11 mouse cellular contexts compared by ENCODE assay signal in the genomic region with DNA sequence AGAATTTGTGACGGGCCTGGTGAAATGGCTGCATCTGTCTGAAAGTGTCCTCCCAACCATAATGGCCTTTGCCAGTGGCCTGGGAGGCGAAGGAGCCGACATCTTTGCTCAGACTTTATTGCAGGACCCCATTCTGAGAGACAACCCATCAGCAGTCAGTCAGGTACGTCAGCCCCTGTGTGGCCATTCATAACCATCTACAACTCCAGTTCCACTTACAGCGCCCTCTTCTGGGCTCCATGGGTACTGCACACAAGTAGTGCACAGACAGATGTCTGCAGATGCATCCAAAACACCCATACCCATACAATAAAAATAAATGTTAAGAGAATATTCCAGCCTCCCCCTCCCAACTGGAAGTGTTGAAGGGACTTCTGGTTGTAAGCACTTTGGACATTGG. TPM values are rescaled to one million over a fixed set of nuclear protein-coding genes. Genes with fewer than 3 reads are reported as not detected.
DNase-seq lines count a peak whose midpoint lies in the region; ATAC-seq and TF ChIP-seq lines count a peak whose summit lies in the region.
"Had no signal": no experiment of that assay in that cellular context is flagged by ENCODE, and none has a peak within 500 bp of the region (broad histone marks: within the 10 kb centered on the region; RNA-seq: fewer than 3 reads in every experiment).

No protein-coding gene starts in this region.

- no peak overlapping the region for H3K4me2 ChIP-seq in liver, embryonic 11.5 days
- H3K4me2 ChIP-seq: hindbrain, embryonic 15.5 days had no signal

- no peak overlapping the region for H3K4me3 ChIP-seq in liver, adult 2 months (ENCODE audit: insufficient read depth, low read depth, low read length)
- no peak overlapping the region for H3K4me3 ChIP-seq in liver, embryonic 11.5 days (ENCODE audit: low read depth, low read length)
- H3K4me3 ChIP-seq in bone marrow macrophage, adult 2 months (ENCODE audit: insufficient read depth, low read length), result no peak overlapping the region
- no peak overlapping the region for H3K4me3 ChIP-seq in hindbrain, embryonic 10.5 days
- H3K4me3 ChIP-seq: hindbrain, embryonic 15.5 days; megakaryocyte, embryonic 14.5 days had no signal

- H3K4me1 ChIP-seq in liver, adult 2 months (ENCODE audit: control insufficient read depth, insufficient read depth, low read length), result peaks cover 6% of the 10 kb centered on the region
- no peaks in the 10 kb centered on the region for H3K4me1 ChIP-seq in liver, embryonic 11.5 days (replicated peaks; ENCODE audit: control insufficient read depth, insufficient read depth, low read length)
- H3K4me1 ChIP-seq in bone marrow macrophage, adult 2 months (ENCODE audit: control insufficient read depth, insufficient read depth, low read length), result no peaks in the 10 kb centered on the region
- H3K4me1 ChIP-seq in hindbrain, embryonic 10.5 days (replicated peaks), result peaks cover 8% of the 10 kb centered on the region; the same call in 1 of the 2 replicates
- H3K4me1 ChIP-seq: hindbrain, embryonic 15.5 days had no signal

- no peaks in the 10 kb centered on the region for H3K9me3 ChIP-seq in liver, embryonic 11.5 days (ENCODE audit: control insufficient read depth, low read length)
- H3K9me3 ChIP-seq in hindbrain, embryonic 10.5 days, result no peaks in the 10 kb centered on the region
- H3K9me3 ChIP-seq: hindbrain, embryonic 15.5 days had no signal

- peak; percentile 46 for DNase-seq in adrenal gland, postnatal 14 days
- DNase-seq in adrenal gland, adult 8-10 months, result no peak
- no peak for DNase-seq in liver, adult 2 months (ENCODE audit: extremely low read depth, low read depth, low spot score)
- no peak for DNase-seq in liver, embryonic 11.5 days (ENCODE audit: low spot score)
- peak; percentile 52 for DNase-seq in testis, postnatal 14 days (ENCODE audit: low spot score)
- DNase-seq in hindbrain, embryonic 10.5 days (ENCODE audit: low spot score), result no peak

- no peak overlapping the region for H3K9ac ChIP-seq in liver, adult 2 months (ENCODE audit: low read depth, low read length)
- no peak overlapping the region for H3K9ac ChIP-seq in liver, embryonic 11.5 days (ENCODE audit: low read depth, low read length)
- H3K9ac ChIP-seq: hindbrain, embryonic 15.5 days had no signal

- H3K27me3 ChIP-seq in liver, adult 2 months (ENCODE audit: control insufficient read depth, insufficient read depth, low read length), result no peaks in the 10 kb centered on the region
- H3K27me3 ChIP-seq in liver, embryonic 11.5 days (replicated peaks; ENCODE audit: control insufficient read depth, insufficient read depth, low read length), result no peaks in the 10 kb centered on the region
- no peaks in the 10 kb centered on the region for H3K27me3 ChIP-seq in hindbrain, embryonic 10.5 days (ENCODE audit: insufficient read depth, poor library complexity, severe bottlenecking)
- H3K27me3 ChIP-seq: hindbrain, embryonic 15.5 days had no signal

- H3K27ac ChIP-seq in liver, adult 2 months (replicated peaks; ENCODE audit: insufficient read depth, low read depth, low read length), result no peak overlapping the region
- no peak overlapping the region for H3K27ac ChIP-seq in liver, embryonic 11.5 days (ENCODE audit: low read depth, low read length)
- H3K27ac ChIP-seq in bone marrow macrophage, adult 2 months (ENCODE audit: insufficient read depth, low read depth, low read length), result no peak overlapping the region
- no peak overlapping the region for H3K27ac ChIP-seq in hindbrain, embryonic 10.5 days
- H3K27ac ChIP-seq: hindbrain, embryonic 15.5 days had no signal

- 89% methylated on average over 5 of the region's 5 CpGs for WGBS in liver, adult 2 months
- 70% methylated on average over 5 of the region's 5 CpGs for WGBS in liver, embryonic 11.5 days
- WGBS in hindbrain, embryonic 10.5 days, result 76% methylated on average over 5 of the region's 5 CpGs

- TF ChIP-seq CTCF in liver, adult 2 months (IDR thresholded peaks at IDR 0.05; ENCODE audit: low read depth, low read length), result peak; percentile 51
- peak; percentile 71 for TF ChIP-seq CTCF in bone marrow macrophage, adult 2 months (IDR thresholded peaks at IDR 0.05; ENCODE audit: low read depth, low read length)

- no peak for TF ChIP-seq POLR2A in liver, adult 2 months (IDR thresholded peaks at IDR 0.05; ENCODE audit: extremely low read depth, insufficient read depth, low read length)
- no peak for TF ChIP-seq POLR2A in bone marrow macrophage, adult 2 months (IDR thresholded peaks at IDR 0.05; ENCODE audit: borderline replicate concordance, low read depth, low read length)

- no peaks in the 10 kb centered on the region for H3K79me2 ChIP-seq in liver, adult 2 months (ENCODE audit: control insufficient read depth, insufficient read depth, low read length)

- no peak for ATAC-seq in liver, embryonic 11.5 days (replicated peaks; ENCODE audit: low FRiP score)
- ATAC-seq in frontal cortex, adult (ENCODE audit: low TSS enrichment), result no peak

- peaks cover 8% of the 10 kb centered on the region for H3K36me3 ChIP-seq in liver, adult 2 months (ENCODE audit: control insufficient read depth, insufficient read depth, low read length)
- no peaks in the 10 kb centered on the region for H3K36me3 ChIP-seq in liver, embryonic 11.5 days (ENCODE audit: control insufficient read depth, insufficient read depth, low read length)
- H3K36me3 ChIP-seq in hindbrain, embryonic 10.5 days, result no peaks in the 10 kb centered on the region
- H3K36me3 ChIP-seq: hindbrain, embryonic 15.5 days had no signal

RNA-seq across cellular contexts. Expression of a gene that starts 23.7 kb away (rescaled TPM):
- total RNA-seq in adrenal gland, postnatal 14 days (2021), result 14.0 and 15.8 TPM in 2 replicates
- 10 to 100 TPM; 19.1 to 23.0 (median 21.1) TPM for total RNA-seq in adrenal gland, adult 8-10 months (2022)
- 10.2 and 12.6 TPM in 2 replicates for total RNA-seq in liver, adult 2 months (2014; rRNA removed)
- 14.6 and 15.3 TPM in 2 replicates for polyA plus RNA-seq in liver, adult 2 months (2012; rRNA removed)
- polyA plus RNA-seq in liver, embryonic 11.5 days (2014; fragmentation: Nextera tagmentation; extraction: Ambion mirVana), result 1.5 and 1.9 TPM in 2 replicates
- 5.4 and 6.5 TPM in 2 replicates for polyA plus RNA-seq in bone marrow macrophage, adult 2 months (2012; ENCODE audit: insufficient read depth, insufficient read length, missing spikeins)
- polyA plus RNA-seq in hindbrain, embryonic 10.5 days (2016; fragmentation: Nextera tagmentation; extraction: Ambion mirVana), result 0.70 and 1.1 TPM in 2 replicates

RNA-seq across cellular contexts. Expression of a gene that starts 29.5 kb away (rescaled TPM):
- total RNA-seq in adrenal gland, postnatal 14 days (2021), result not detected in 2 replicates
- not detected for total RNA-seq in adrenal gland, adult 8-10 months (2022)
- total RNA-seq in liver, adult 2 months (2014; rRNA removed), result 5.5 and 13.4 TPM in 2 replicates
- 24.5 and 25.8 TPM in 2 replicates for polyA plus RNA-seq in liver, adult 2 months (2012; rRNA removed)
- not detected in 2 replicates for polyA plus RNA-seq in liver, embryonic 11.5 days (2014; fragmentation: Nextera tagmentation; extraction: Ambion mirVana)
- not detected in 2 replicates for polyA plus RNA-seq in bone marrow macrophage, adult 2 months (2012; ENCODE audit: insufficient read depth, insufficient read length, missing spikeins)
- polyA plus RNA-seq in hindbrain, embryonic 10.5 days (2016; fragmentation: Nextera tagmentation; extraction: Ambion mirVana), result not detected in 2 replicates
- total RNA-seq: gastrocnemius, postnatal 4 days had no signal

Comparison
In these comparisons a context has a peak if more than half of its experiments do, and no peak if none do; other contexts are left out.
1. DNase-seq: peak in adrenal gland, postnatal 14 days (single experiment) and testis, postnatal 14 days (single experiment); none in adrenal gland, adult 8-10 months (single experiment), liver, adult 2 months (single experiment), liver, embryonic 11.5 days (single experiment) and hindbrain, embryonic 10.5 days (single experiment).
2. RNA of a gene that starts 29.5 kb away (polyA plus RNA-seq): 24.5 to 25.8 TPM in liver, adult 2 months; not detected in liver, embryonic 11.5 days, not detected in bone marrow macrophage, adult 2 months and not detected in hindbrain, embryonic 10.5 days; every median in the first group is over 10 times any median in the second.